Mouse (Mus musculus) cerebellum, postnatal 10 days (tissue): Measurements from ENCODE around the gene Necap2.

Experiments used
- DNase-seq, 2 experiments: peaks; one replicate each; pipeline ENCODE4 v3.0.0; 2021; ENCODE audit warnings: mixed read lengths in 2 of 2

Gene Necap2

GRCm38 (mm10) chr4:141077681-141078509 lies at the start of gene Necap2:
Gene Necap2, minus strand, starts transcription at chr4:141078357.
- peak; percentile 98 for DNase-seq

DNA sequence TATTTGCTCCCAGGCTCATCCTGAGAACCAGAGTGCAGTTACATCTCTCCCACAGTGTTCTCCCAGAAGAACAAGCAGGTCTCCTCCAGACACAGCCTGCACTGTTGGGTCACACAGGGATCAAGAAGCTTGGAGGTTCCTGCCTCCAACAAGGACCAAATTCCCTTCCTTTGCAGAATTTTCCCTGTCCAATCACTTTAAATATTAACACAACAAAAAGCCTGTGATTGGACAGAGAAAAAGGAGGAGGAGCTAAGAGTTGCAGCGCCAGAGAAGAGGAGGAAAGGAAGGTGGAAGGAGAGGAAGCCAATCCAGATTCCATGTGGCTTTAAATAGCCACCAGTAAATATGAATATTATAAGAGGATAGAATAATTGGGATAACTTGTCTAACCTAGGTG lies 44.9 kb upstream of the Necap2 start:
- no peak for DNase-seq

DNA sequence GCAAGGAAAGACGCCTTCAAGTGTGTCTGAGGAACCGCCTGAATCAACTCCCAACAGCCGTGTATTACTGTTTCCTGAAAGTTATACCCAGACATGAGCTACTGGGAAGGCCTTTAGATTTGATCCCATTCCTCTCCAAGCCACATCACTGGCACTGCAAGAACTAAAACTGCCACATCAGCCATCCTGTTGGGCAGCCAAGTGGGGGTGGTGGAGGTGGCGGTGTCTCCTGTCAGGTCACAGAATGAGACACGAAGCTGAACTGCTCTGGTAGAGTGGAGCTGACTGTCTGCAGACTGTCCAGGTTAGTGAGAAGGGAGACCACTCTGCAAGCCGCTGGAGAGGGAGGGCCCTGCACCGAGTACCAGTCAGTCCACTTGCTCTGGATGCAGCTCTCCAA lies 44.5 kb upstream of the Necap2 start:
- DNase-seq: no peak

DNA sequence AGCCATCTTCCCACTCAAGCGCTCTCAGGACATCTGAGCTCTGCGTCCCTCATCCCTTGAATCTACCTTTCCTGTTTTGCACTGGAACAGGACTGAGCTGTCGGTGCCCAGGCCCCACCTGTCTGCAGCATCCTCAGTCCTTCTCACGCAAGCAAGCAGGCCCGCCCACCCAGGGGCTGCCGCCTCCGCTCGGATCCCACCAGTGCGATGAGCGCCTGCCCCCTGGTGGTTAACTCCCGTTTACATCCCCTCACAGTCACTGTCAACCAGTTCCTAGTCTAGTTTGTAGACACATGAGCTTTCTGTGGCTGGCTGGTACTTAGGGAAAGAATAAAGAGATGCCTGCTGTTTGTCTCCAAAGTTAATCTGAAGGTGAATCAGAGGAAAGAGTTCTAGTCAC lies 42.5 kb upstream of the Necap2 start:
- DNase-seq: peak; percentile 86 to 87

GRCm38 (mm10) chr4:141118691-141119090 lies 40.5 kb upstream of the Necap2 start:
- no peak for DNase-seq

DNA sequence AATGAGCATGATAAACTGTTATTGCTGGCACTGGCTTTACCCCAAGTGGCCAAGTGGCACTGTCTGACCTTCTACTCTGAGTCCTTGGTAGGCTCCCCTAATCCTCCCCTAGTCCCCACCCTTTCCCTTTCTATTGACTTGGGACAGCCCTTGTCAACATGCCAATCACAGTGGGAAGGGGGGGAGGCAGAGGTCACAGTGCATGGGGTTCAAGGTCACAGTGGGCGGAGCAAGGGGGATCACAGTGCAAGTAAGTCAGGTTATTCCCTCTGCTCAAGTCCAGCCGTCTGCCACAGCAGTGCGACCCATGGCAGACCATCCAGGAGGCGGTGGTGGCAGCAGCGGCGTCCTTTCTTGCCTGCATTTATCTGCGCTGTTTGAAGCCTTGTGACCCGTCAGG lies 37.2 kb upstream of the Necap2 start:
- DNase-seq: no peak

DNA sequence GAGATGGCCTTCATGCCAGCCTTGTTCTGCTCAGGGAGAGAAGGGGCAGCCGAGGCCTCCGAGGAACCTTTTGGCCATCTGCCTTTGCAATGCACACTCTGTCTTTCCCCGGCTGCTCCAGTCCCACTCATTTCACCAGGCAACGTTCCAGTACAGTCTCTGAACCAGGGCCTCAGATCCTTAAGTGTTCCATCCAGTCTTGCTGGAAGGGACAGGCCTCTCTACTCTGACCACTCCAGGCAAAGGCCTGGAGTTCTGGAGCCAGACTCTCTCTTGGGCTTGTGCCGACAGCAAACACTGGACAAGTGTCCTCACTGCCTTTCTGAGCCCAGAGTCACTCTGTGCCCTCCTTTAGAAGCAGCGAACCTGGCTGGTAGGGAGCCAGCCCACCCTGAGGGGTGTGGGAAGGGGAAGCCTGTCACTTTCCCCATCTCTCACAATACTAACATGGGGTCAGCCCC lies 36.4 kb upstream of the Necap2 start:
- DNase-seq: peak; percentile 73 to 78

DNA sequence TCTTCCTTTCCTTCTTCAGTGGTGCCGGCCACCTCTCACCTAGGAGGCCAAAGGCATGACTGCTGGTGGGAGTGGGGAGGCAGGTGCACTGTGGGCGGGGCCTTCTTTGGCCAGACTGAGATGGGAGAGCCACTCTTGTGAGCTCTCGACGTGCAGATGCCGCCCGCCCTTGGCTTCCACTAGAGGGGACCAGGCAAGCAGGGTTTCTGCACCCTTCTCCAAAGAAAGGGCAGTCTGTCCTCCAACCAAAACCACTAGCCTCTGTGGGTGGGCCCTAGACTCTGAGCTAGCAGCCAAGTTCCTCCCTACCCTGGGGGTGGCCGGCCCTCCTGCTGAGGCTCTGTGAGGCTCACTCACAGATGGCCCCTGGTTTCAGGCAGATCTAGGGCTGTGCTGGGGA lies 35.7 kb upstream of the Necap2 start:
- peak; percentile 45 to 59 for DNase-seq

- no peak for DNase-seq
Observed at GRCm38 (mm10) chr4:141108196-141108732, 30.1 kb upstream of the Necap2 start.

DNA sequence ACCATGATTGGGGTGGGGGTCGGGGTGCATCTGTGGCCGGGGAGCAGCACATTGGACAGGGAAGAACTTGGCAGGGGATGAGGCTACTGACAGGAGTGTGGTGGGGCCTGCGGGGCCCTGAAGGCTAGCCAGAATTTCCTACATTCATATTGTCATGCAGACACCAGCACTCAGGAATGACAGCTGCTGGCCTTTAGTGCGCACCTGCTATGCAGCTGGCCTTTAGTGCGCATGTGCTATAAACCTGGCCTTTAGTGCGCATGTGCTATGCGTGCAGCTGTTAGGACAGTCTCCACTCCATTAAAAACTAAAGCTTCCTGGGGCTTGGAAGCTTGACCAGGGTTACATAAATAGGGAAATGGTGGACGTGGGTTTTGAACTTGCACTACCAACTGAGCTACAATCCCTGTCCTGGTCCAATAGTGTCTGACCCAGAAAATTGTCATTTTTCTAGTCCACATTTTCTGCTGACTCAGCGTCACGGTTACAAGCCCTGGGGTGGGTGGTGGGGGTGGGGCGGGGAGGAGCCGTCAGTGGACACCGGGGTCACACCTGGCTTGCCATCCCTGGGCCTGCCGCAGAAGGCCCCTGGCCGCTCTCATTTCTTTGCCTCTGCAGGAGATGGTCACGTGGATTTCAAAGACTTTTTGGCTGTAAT lies 28.5 kb upstream of the Necap2 start:
- DNase-seq: no peak

GRCm38 (mm10) chr4:141101855-141102254 lies 23.7 kb upstream of the Necap2 start:
- DNase-seq: peak; percentile 50 to 62

DNA sequence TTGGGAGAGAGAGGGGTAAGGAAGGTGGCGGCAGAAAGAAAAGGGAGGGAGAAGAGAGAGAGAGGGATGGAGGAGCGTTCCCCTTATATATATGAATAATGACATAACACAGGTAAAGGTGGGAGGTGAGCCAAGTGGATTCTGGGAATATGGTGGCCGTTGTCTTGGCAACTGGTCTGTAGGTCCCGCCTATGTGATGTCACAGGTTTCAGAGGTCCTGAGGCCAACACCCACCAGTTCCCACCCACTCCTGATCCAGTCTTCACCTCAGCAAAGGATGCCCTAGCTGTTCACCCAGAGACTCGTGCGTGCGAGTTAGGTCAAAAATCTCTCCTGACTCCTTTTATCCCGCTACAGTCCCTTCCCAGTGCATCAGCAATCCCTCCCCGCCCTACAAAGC lies 23.1 kb upstream of the Necap2 start:
- no peak for DNase-seq

DNA sequence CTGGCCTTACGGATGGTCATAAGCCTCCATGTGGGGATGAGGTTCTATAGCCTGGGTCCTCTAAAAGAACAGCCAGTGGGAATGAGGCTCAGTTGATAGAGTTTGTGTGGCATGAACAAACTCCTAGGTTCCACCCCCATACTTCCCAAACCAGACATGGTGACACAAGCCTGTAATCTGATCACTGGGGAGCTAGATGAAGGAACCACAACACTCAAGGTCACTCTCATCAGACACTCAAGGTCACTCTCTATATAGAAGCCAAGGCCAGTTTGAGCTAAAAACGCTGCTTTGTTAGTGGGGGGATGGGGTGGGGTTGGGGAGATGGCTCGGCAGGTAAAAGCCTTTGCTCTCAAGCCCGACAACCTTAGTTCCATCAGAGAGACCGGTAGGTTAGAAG lies 21.8 kb upstream of the Necap2 start:
- DNase-seq: no peak

- DNase-seq: no peak
Observed at GRCm38 (mm10) chr4:141098935-141099334, 20.8 kb upstream of the Necap2 start.

- DNase-seq: no peak
Observed at GRCm38 (mm10) chr4:141096710-141097109, 18.6 kb upstream of the Necap2 start.

DNA sequence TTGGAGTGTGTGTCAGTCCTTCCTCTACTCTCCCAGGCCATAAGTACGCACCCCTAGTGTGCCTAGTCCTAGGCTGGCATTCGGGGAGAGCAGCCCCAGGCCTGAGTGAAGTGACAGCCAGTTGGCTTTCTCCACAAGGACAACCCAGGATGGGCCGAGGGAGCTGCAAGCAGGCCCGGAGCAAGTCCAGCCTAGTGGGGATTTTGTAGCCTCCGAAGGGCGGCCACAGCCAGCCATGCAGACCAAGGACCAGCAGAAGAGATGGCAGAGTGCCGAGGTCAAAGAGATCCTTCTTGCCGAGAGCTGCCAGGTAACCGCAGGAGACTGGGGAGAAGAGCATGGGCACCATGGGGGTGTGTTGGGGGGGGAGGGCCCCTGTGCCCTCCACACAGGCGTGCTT lies 16.9 kb upstream of the Necap2 start:
- DNase-seq: peak; percentile 43 to 44

- no peak for DNase-seq
Observed at GRCm38 (mm10) chr4:141088714-141089113, 10.6 kb upstream of the Necap2 start.

GRCm38 (mm10) chr4:141088033-141088432 lies 9.9 kb upstream of the Necap2 start, which contains the start of gene Spata21:
Gene Spata21, plus strand, starts transcription at chr4:141088333.
- no peak for DNase-seq

DNA sequence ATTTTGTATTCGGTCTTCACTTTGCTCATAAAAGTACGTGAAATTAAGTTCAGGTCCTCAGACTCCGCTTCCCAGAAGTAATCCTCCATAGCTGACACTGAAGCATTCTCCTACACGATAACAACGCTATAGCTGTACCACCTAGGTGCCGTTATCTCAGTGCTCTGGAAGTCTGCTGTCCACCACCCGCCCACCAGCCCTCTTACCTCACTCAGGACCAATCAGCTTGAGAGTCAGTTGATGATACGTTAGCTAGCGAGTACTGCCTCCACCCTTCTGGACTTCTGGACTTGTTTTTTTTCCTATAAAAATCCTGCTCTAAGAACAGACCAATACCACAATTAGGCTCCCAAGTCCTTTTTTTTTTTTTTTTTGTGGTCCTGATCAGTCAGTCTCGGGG lies 8.7 kb upstream of the Necap2 start:
- DNase-seq: no peak

- no peak for DNase-seq
Observed at GRCm38 (mm10) chr4:141078510-141079137, 467 bp upstream of the Necap2 start.

GRCm38 (mm10) chr4:141076761-141077506 lies 1.2 kb downstream of the Necap2 start:
- DNase-seq: no peak

DNA sequence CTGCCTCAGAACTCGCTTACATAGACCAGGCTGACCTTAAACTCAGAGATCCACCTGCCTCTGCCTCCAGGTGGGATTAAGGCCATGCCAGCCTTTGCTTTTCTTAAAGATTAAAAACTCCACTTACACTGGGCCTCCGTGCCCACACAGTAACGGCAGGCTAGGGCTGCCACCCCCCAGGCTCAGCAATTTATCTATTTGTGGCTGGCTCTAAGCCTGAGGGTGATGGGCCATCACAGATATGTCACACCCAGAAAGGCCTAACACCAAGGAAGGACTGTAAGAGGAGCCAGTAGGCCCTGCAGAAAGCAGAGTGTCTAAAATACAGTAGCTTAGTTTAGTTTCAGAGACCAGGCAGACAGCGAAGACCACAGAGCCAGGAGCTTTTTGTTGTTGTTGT lies 4.0 kb downstream of the Necap2 start:
- DNase-seq: no peak

DNA sequence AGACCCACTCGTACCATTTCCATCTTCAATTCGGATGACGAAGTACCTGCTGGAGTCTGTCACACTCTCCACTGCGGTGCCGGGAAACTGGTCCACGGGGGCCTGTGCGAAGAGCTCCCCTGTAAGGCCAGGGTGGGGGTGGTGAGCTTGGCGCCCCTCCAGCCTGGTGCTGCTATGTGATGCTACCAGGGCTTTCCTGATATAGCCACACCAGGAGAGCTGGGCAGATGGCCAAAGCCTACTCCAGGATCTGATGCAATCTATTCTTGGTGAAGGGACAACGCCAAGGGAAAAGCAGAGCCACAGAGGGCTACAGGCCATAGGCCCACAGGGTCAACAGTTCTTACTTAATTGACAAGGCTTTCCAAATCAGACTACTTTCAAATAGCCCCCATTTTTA lies 4.5 kb downstream of the Necap2 start:
- DNase-seq: peak; percentile 36 to 53
